9 mouse cellular contexts compared by ENCODE assay signal in the genomic region with DNA sequence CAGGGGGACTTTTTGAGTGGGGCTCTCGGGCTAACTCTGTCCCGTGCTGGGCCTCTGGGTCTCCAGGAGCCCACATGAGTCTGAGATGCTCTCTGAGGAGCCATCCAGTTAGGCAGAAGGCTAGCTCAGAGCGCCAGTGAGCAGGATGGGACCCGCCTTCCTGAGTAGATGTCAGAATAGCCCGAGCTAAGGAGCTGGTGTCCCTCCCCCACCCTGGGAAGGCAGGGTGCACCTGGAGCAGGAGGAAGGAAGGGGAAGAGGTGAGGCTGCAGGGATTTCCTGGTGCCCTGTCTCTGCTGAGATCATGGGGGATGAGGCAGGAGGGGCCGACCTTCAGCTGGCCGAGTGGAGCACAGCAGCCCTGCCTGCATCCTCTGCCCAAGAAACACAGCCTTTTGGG. TPM values are rescaled to one million over a fixed set of nuclear protein-coding genes. Genes with fewer than 3 reads are reported as not detected.
DNase-seq lines count a peak whose midpoint lies in the region; ATAC-seq lines count a peak whose summit lies in the region.
"Had no signal": no experiment of that assay in that cellular context is flagged by ENCODE, and none has a peak within 500 bp of the region (broad histone marks: within the 10 kb centered on the region; RNA-seq: fewer than 3 reads in every experiment).

No protein-coding gene starts in this region.

- H3K4me1 ChIP-seq in hindbrain, embryonic 12.5 days = peaks cover 19% of the 10 kb centered on the region
- H3K4me1 ChIP-seq in hindbrain, embryonic 11.5 days (replicated peaks; ENCODE audit: control insufficient read depth, insufficient read depth, low read length) = 0 out of 2 replicates have a peak, but pooled peaks cover 2% of the 10 kb centered on the region
- H3K4me1 ChIP-seq in heart, embryonic 10.5 days = peaks cover 41% of the 10 kb centered on the region
- H3K4me1 ChIP-seq in kidney, embryonic 16.5 days (ENCODE audit: insufficient read depth, low read length) = peaks cover 35% of the 10 kb centered on the region

- H3K9me3 ChIP-seq in hindbrain, embryonic 12.5 days (replicated peaks) = no peaks in the 10 kb centered on the region
- H3K9me3 ChIP-seq in hindbrain, embryonic 11.5 days (ENCODE audit: control insufficient read depth, low read length) = no peaks in the 10 kb centered on the region
- no peaks in the 10 kb centered on the region for H3K9me3 ChIP-seq in heart, embryonic 10.5 days
- H3K9me3 ChIP-seq in kidney, embryonic 16.5 days (ENCODE audit: low read length) = no peaks in the 10 kb centered on the region

- WGBS in hindbrain, embryonic 12.5 days = 48% methylated on average over 7 of the region's 7 CpGs
- 49% methylated on average over 7 of the region's 7 CpGs for WGBS in hindbrain, embryonic 11.5 days
- WGBS in heart, embryonic 10.5 days = 30% methylated on average over 7 of the region's 7 CpGs
- WGBS in kidney, embryonic 16.5 days = 34% methylated on average over 7 of the region's 7 CpGs

- no peak overlapping the region for H3K27ac ChIP-seq in hindbrain, embryonic 12.5 days
- no peak overlapping the region for H3K27ac ChIP-seq in hindbrain, embryonic 11.5 days (ENCODE audit: low read depth, low read length)
- peak overlapping the region; percentile 73 for H3K27ac ChIP-seq in heart, embryonic 10.5 days
- peak overlapping the region; percentile 81 for H3K27ac ChIP-seq in kidney, embryonic 16.5 days (ENCODE audit: low read length)

- no peak for DNase-seq in hindbrain, embryonic 11.5 days (ENCODE audit: low spot score)
- DNase-seq in heart, embryonic 10.5 days (ENCODE audit: low spot score) = no peak
- peak; percentile 52 for DNase-seq in lung, postnatal 25 days (ENCODE audit: low spot score)
- no peak for DNase-seq in layer of hippocampus, postnatal 14 days (ENCODE audit: low spot score in 2 of 2)
- no peak for DNase-seq in right cerebral cortex, postnatal 36 days (ENCODE audit: low spot score in 2 of 2)
- DNase-seq in left cerebral cortex, postnatal 25 days (ENCODE audit: low spot score in 2 of 2) = no peak

- intact Hi-C loops in left cerebral cortex, postnatal 25 days (cut with DNase I) = no loop called here

- no peaks in the 10 kb centered on the region for H3K27me3 ChIP-seq in hindbrain, embryonic 12.5 days
- no peaks in the 10 kb centered on the region for H3K27me3 ChIP-seq in hindbrain, embryonic 11.5 days (ENCODE audit: control insufficient read depth, insufficient read depth, low read length)
- 0 out of 2 replicates have a peak, but pooled peaks cover 5% of the 10 kb centered on the region for H3K27me3 ChIP-seq in heart, embryonic 10.5 days (ENCODE audit: insufficient read depth, poor library complexity, severe bottlenecking)
- no peaks in the 10 kb centered on the region for H3K27me3 ChIP-seq in kidney, embryonic 16.5 days (ENCODE audit: insufficient read depth, low read length)

- no peak overlapping the region; the same call in 1 of the 2 replicates for H3K4me3 ChIP-seq in hindbrain, embryonic 12.5 days
- H3K4me3 ChIP-seq in hindbrain, embryonic 11.5 days (ENCODE audit: low read depth, low read length) = no peak overlapping the region
- H3K4me3 ChIP-seq in heart, embryonic 10.5 days = peak overlapping the region; percentile 59
- peak overlapping the region; percentile 50 for H3K4me3 ChIP-seq in kidney, embryonic 16.5 days (ENCODE audit: low read length)

- no peak for ATAC-seq in hindbrain, embryonic 12.5 days (ENCODE audit: low FRiP score)
- no peak for ATAC-seq in hindbrain, embryonic 11.5 days (ENCODE audit: low FRiP score)
- peak; percentile 28; the same call in 1 of the 2 replicates for ATAC-seq in kidney, embryonic 16.5 days (ENCODE audit: low FRiP score, low TSS enrichment)

- no peak overlapping the region for H3K9ac ChIP-seq in hindbrain, embryonic 12.5 days
- H3K9ac ChIP-seq in hindbrain, embryonic 11.5 days (ENCODE audit: low read depth, low read length) = no peak overlapping the region
- H3K9ac ChIP-seq in kidney, embryonic 16.5 days (replicated peaks; ENCODE audit: low read length) = peak overlapping the region; percentile 56

- H3K36me3 ChIP-seq in hindbrain, embryonic 12.5 days = no peaks in the 10 kb centered on the region
- no peaks in the 10 kb centered on the region for H3K36me3 ChIP-seq in hindbrain, embryonic 11.5 days (ENCODE audit: control insufficient read depth, insufficient read depth, low read length)
- H3K36me3 ChIP-seq in heart, embryonic 10.5 days = no peaks in the 10 kb centered on the region
- no peaks in the 10 kb centered on the region for H3K36me3 ChIP-seq in kidney, embryonic 16.5 days (ENCODE audit: insufficient read depth, low read length)

- peak overlapping the region; percentile 17; the same call in 1 of the 2 replicates for H3K4me2 ChIP-seq in hindbrain, embryonic 12.5 days (replicated peaks)
- no peak overlapping the region for H3K4me2 ChIP-seq in hindbrain, embryonic 11.5 days (replicated peaks; ENCODE audit: low read depth, low read length)
- H3K4me2 ChIP-seq in kidney, embryonic 16.5 days (replicated peaks; ENCODE audit: low read depth, low read length) = peak overlapping the region; percentile 58

RNA-seq across cellular contexts. Expression of gene Sh2d3c, which starts 7.6 kb away (rescaled TPM):
- polyA plus RNA-seq in hindbrain, embryonic 12.5 days (2016; fragmentation: Nextera tagmentation; extraction: Ambion mirVana) = 33.5 and 34.8 TPM in 2 replicates
- 25.9 and 27.6 TPM in 2 replicates for polyA plus RNA-seq in hindbrain, embryonic 11.5 days (2014; fragmentation: Nextera tagmentation; extraction: Ambion mirVana)
- polyA plus RNA-seq in heart, embryonic 10.5 days (2016; fragmentation: Nextera tagmentation; extraction: Ambion mirVana) = 34.8 and 35.4 TPM in 2 replicates
- 41.5 and 44.2 TPM in 2 replicates for polyA plus RNA-seq in kidney, embryonic 16.5 days (2015; fragmentation: Nextera tagmentation; extraction: Ambion mirVana)
- total RNA-seq in layer of hippocampus, postnatal 14 days (2021) = 10 to 100 TPM; 31.4 to 33.2 TPM
- total RNA-seq in left cerebral cortex, postnatal 25 days (2021) = 10 to 100 TPM; 27.8 to 30.8 TPM

RNA-seq across cellular contexts. Expression of gene 6330409D20Rik, which starts 12.4 kb away (rescaled TPM):
- 1.6 and 2.0 TPM in 2 replicates for polyA plus RNA-seq in hindbrain, embryonic 12.5 days (2016; fragmentation: Nextera tagmentation; extraction: Ambion mirVana)
- polyA plus RNA-seq in hindbrain, embryonic 11.5 days (2014; fragmentation: Nextera tagmentation; extraction: Ambion mirVana) = 2.3 and 3.0 TPM in 2 replicates
- polyA plus RNA-seq in heart, embryonic 10.5 days (2016; fragmentation: Nextera tagmentation; extraction: Ambion mirVana) = 0.28 TPM in 1 of 2 replicates, not detected in the other
- polyA plus RNA-seq in kidney, embryonic 16.5 days (2015; fragmentation: Nextera tagmentation; extraction: Ambion mirVana) = 0.16 TPM in 1 of 2 replicates, not detected in the other
- total RNA-seq in layer of hippocampus, postnatal 14 days (2021) = 1 to 10 TPM; 2.8 to 2.9 TPM
- 1 to 10 TPM; 2.3 to 2.4 TPM for total RNA-seq in left cerebral cortex, postnatal 25 days (2021)
- total RNA-seq: gastrocnemius, postnatal 36 days had no signal

RNA-seq across cellular contexts. Expression of gene Cdk9, which starts 15.6 kb away (rescaled TPM):
- 99.0 and 101 TPM in 2 replicates for polyA plus RNA-seq in hindbrain, embryonic 12.5 days (2016; fragmentation: Nextera tagmentation; extraction: Ambion mirVana)
- polyA plus RNA-seq in hindbrain, embryonic 11.5 days (2014; fragmentation: Nextera tagmentation; extraction: Ambion mirVana) = 77.3 and 79.9 TPM in 2 replicates
- 89.1 and 115 TPM in 2 replicates for polyA plus RNA-seq in heart, embryonic 10.5 days (2016; fragmentation: Nextera tagmentation; extraction: Ambion mirVana)
- polyA plus RNA-seq in kidney, embryonic 16.5 days (2015; fragmentation: Nextera tagmentation; extraction: Ambion mirVana) = 113 and 115 TPM in 2 replicates
- 10 to 100 TPM; 88.8 to 91.1 TPM for total RNA-seq in layer of hippocampus, postnatal 14 days (2021)
- total RNA-seq in left cerebral cortex, postnatal 25 days (2021) = 100 to 1,000 TPM; 114 to 118 TPM

RNA-seq across cellular contexts. Expression of gene Fpgs, which starts 24.5 kb away (rescaled TPM):
- polyA plus RNA-seq in hindbrain, embryonic 12.5 days (2016; fragmentation: Nextera tagmentation; extraction: Ambion mirVana) = 19.5 and 20.1 TPM in 2 replicates
- polyA plus RNA-seq in hindbrain, embryonic 11.5 days (2014; fragmentation: Nextera tagmentation; extraction: Ambion mirVana) = 11.2 and 13.6 TPM in 2 replicates
- 24.7 and 34.8 TPM in 2 replicates for polyA plus RNA-seq in heart, embryonic 10.5 days (2016; fragmentation: Nextera tagmentation; extraction: Ambion mirVana)
- 42.3 and 45.1 TPM in 2 replicates for polyA plus RNA-seq in kidney, embryonic 16.5 days (2015; fragmentation: Nextera tagmentation; extraction: Ambion mirVana)
- total RNA-seq in layer of hippocampus, postnatal 14 days (2021) = 10 to 100 TPM; 11.6 to 13.0 TPM
- total RNA-seq in left cerebral cortex, postnatal 25 days (2021) = 1 to 10 TPM; 7.1 to 9.4 TPM

RNA-seq across cellular contexts. Expression of gene Tor2a, which starts 28.6 kb away (rescaled TPM):
- 52.1 and 55.9 TPM in 2 replicates for polyA plus RNA-seq in hindbrain, embryonic 12.5 days (2016; fragmentation: Nextera tagmentation; extraction: Ambion mirVana)
- polyA plus RNA-seq in hindbrain, embryonic 11.5 days (2014; fragmentation: Nextera tagmentation; extraction: Ambion mirVana) = 53.1 and 53.5 TPM in 2 replicates
- polyA plus RNA-seq in heart, embryonic 10.5 days (2016; fragmentation: Nextera tagmentation; extraction: Ambion mirVana) = 46.2 and 57.2 TPM in 2 replicates
- polyA plus RNA-seq in kidney, embryonic 16.5 days (2015; fragmentation: Nextera tagmentation; extraction: Ambion mirVana) = 79.3 and 82.9 TPM in 2 replicates
- total RNA-seq in layer of hippocampus, postnatal 14 days (2021) = 10 to 100 TPM; 29.7 to 31.2 TPM
- 10 to 100 TPM; 29.9 to 31.0 TPM for total RNA-seq in left cerebral cortex, postnatal 25 days (2021)

Comparison
In these comparisons a context has a peak if more than half of its experiments do, and no peak if none do; other contexts are left out.
1. H3K27ac ChIP-seq: peak in heart, embryonic 10.5 days (single experiment) and kidney, embryonic 16.5 days (single experiment); none in hindbrain, embryonic 12.5 days (single experiment) and hindbrain, embryonic 11.5 days (single experiment).
2. H3K4me3 ChIP-seq: peak in heart, embryonic 10.5 days (single experiment) and kidney, embryonic 16.5 days (single experiment); none in hindbrain, embryonic 12.5 days (single experiment) and hindbrain, embryonic 11.5 days (single experiment).